Mouse (Mus musculus) c-Kit-negative CD71-positive TER-119-positive erythroid progenitor cells, embryonic 14.5 days (primary cell): ENCODE results near the gene Mfsd5.

Experiments used
- DNase-seq: peaks from one replicate; pipeline ENCODE4 v3.0.0-alpha.2; 2013; ENCODE audit warnings: low read depth, low spot score

Mfsd5 gene

GRCm38 (mm10) chr15:102279783-102280520 lies 698 bp downstream of the Mfsd5 start:
- DNase-seq = no peak

GRCm38 (mm10) chr15:102280623-102281022 lies 1.4 kb downstream of the Mfsd5 start:
- DNase-seq = no peak

- DNase-seq = no peak
These were observed 3.4 kb downstream of the Mfsd5 start for GRCm38 (mm10) chr15:102282463-102283292.

- DNase-seq = no peak
These were observed 4.4 kb downstream of the Mfsd5 start for GRCm38 (mm10) chr15:102283648-102284047.

GRCm38 (mm10) chr15:102287395-102287794 lies 8.1 kb downstream of the Mfsd5 start:
- DNase-seq = no peak

- DNase-seq = peak; percentile 89
These were observed 16.5 kb downstream of the Mfsd5 start, which contains the start of gene Espl1 for GRCm38 (mm10) chr15:102295633-102296367. Gene Espl1, plus strand, starts transcription at chr15:102296266.

GRCm38 (mm10) chr15:102296368-102297006 lies 17.2 kb downstream of the Mfsd5 start:
- DNase-seq = no peak

- DNase-seq = no peak
These were observed 23.3 kb downstream of the Mfsd5 start for GRCm38 (mm10) chr15:102302542-102302941.

- no peak for DNase-seq
These were observed 29.5 kb downstream of the Mfsd5 start for GRCm38 (mm10) chr15:102308717-102309116.

- DNase-seq = no peak
These were observed 31.0 kb downstream of the Mfsd5 start for GRCm38 (mm10) chr15:102310074-102310845.

- no peak for DNase-seq
These were observed 32.2 kb downstream of the Mfsd5 start for GRCm38 (mm10) chr15:102311489-102311888.

- DNase-seq = no peak
These were observed 36.0 kb downstream of the Mfsd5 start for GRCm38 (mm10) chr15:102315292-102315691.

GRCm38 (mm10) chr15:102316263-102316662 lies 37.0 kb downstream of the Mfsd5 start:
- no peak for DNase-seq

GRCm38 (mm10) chr15:102324654-102325473 lies 45.6 kb downstream of the Mfsd5 start:
- DNase-seq = no peak

GRCm38 (mm10) chr15:102326022-102326576 lies 46.8 kb downstream of the Mfsd5 start, which contains the start of gene Pfdn5:
Gene Pfdn5, plus strand, starts transcription at chr15:102326116.
- DNase-seq = peak; percentile 74

- DNase-seq = no peak
These were observed 47.6 kb downstream of the Mfsd5 start for GRCm38 (mm10) chr15:102326892-102327291.
